Mouse (Mus musculus): ENCODE measurements at regions not wholly inside any gene's neighbourhood (a gene's known extent, or its start where the extent isn't known, plus 50 kb on each side); places are given as distances from the start of the nearest gene placed in this dataset.

- no peak for DNase-seq (ENCODE audit: extremely low spot score)
Observed at GRCm38 (mm10) chr5:15773839-15774238, 59.8 kb upstream of the Speer4c start.

GRCm38 (mm10) chr5:15774567-15774966, 60.5 kb upstream of the Speer4c start:
- no peak for DNase-seq (ENCODE audit: extremely low spot score)

DNA sequence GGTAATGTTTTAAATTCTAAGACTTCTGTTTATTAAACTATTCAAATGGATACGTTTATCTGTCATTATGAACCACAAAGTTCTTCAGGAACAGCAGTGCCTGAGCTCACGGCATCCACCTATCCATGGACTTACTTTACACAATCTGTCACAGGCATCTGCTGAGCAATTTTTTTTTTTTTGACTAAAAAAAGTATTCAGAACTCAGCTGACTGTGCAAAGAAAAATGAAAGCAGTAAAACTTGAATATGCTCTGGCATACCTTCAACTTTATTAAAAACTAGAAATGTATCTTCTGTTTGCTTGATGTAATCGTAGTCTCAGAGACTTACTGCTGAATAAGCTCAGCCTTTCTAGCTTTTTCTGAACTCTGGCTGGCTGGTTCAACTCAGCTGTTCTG, 62.0 kb upstream of the Speer4c start:
- no peak for DNase-seq (ENCODE audit: extremely low spot score)

DNA sequence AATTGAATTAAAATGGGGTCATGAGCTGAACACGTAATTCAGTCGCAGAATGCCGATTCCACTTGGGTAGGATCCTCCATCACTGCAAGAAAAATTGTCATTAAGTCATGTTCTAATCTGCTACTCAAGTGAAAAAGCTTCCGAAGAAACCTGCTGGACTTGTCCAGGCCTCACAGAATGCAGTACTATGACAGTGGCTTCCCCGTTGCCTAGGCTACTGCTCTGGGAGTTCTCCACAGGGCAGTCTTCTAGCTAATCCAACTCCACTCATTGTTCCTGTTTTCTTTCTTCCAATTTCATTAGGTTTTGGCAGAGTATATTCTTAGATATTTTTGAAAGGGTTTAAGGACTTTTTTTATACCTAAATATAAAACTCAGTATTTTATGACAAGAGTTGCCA, 89.5 kb upstream of the Speer4c start:
- no peak for DNase-seq (ENCODE audit: extremely low spot score)

GRCm38 (mm10) chr5:15816864-15817263, 102.8 kb upstream of the Speer4c start:
- DNase-seq (ENCODE audit: extremely low spot score): no peak

DNA sequence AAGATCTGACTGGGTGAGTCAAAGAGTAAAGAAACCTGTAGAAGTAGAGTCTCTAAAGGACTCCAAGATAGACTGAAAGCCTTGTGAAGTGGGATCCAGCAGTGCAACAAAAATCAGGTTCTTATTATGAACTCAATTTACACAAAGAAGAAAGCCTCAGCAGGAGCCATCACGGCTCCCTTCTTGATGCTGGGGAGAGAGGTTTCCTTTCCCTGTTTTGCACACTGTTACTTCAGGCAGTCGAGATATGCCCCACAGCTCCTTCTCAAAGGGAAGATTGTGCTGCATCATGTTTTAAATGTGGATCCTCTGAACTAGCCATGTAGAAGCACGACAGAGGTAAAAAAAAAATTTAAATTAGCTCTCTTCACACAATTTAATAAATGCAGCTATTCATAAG, 103.3 kb upstream of the Speer4c start:
- no peak for DNase-seq (ENCODE audit: extremely low spot score)

GRCm38 (mm10) chr5:15822989-15823388, 108.9 kb upstream of the Speer4c start:
- DNase-seq (ENCODE audit: extremely low spot score): no peak

GRCm38 (mm10) chr5:15831527-15831926, 103.0 kb upstream of the Cacna2d1 start:
- no peak for DNase-seq (ENCODE audit: extremely low spot score)

DNA sequence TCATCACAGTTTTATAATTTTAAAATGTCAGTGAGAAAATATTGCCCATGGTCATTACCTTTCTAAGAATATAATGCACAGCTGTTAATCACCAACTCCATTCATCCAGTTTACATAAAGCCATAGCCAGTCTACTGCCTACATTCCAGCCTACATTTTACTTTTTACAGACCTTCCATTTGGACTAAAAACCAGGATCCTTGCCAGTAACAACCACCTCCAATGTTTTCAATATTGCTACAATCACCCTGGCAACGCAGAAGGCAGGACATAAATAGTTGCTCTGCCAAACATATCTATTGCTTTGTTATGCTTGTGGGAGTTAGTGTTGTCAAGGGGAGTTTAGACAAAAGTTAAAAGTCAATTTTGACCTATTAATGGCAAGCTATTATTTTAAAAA, 102.2 kb upstream of the Cacna2d1 start:
- DNase-seq (ENCODE audit: extremely low spot score): no peak

- DNase-seq (ENCODE audit: extremely low spot score): peak; percentile 54
Observed at GRCm38 (mm10) chr5:15838108-15838972, 96.2 kb upstream of the Cacna2d1 start.

GRCm38 (mm10) chr5:15846790-15847189, 87.7 kb upstream of the Cacna2d1 start:
- DNase-seq (ENCODE audit: extremely low spot score): no peak

DNA sequence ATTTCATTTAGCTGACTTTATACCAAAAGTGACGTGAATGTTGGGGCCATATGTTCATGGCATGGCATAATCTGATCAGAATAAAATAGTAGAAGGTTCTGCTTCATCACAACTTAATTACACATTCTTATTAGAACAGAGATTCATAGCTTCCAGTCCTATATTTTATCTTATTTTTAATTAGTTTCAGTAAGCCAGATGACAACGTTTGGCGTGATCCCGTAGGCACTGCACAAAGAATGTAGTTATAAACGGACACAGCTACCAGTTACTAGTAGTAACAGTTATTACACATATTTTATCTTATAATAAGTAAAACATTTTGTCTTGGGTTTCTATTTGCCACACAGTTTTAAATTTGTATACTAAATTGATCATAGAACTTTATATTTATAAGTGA, 85.0 kb upstream of the Cacna2d1 start:
- DNase-seq (ENCODE audit: extremely low spot score): no peak

DNA sequence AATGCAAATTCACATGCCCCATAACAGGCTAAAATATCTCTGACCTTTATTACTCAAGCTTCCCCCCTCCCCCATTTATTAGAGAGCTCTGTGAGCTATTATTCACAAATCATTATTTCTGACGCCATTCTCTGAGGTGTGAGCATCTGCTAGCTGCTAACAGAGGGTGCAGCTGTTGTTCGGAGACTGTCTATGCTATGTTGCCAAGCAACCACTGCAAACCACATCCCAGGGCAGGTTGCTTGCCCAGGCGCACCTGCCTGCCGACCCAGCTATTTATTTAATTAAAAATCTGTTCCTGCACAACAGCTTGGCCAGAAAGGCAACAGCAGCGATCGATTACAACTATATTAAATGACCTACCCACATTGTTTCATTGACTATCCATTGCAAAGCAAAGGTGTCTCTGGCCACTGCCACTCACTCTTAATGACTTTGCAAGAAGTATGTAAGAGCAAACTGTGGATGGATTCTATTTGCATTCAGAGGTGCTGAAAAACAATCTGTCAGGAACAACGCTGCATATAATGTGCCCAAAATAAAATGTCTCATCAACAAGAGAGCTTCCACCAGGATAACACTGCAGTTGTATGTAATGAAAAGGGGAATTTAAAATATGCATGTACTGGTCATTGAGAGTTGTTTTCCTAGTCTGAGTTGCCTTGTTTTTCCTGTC, 84.2 kb upstream of the Cacna2d1 start:
- DNase-seq (ENCODE audit: extremely low spot score): no peak

- no peak for DNase-seq (ENCODE audit: extremely low spot score)
Observed at GRCm38 (mm10) chr5:15854752-15855151, 79.7 kb upstream of the Cacna2d1 start.

DNA sequence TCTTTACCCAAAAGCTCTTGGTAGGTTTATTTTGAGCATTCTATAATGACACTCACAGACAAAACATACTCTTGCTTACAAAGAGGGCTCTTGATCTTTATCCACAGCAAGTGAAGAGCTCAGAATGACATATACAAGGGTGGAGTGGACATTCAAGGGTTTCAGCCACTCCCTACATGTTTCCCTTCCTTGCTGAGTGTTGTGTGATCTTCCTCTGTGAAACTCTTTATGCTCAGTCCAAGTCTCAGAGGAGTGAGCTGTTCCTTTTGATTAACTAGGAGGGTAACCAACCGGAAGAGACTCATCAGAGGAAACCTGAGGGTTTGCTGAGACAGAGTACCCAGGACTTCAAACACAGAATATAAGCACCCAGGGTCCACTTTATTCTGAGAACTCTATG, 77.5 kb upstream of the Cacna2d1 start:
- no peak for DNase-seq (ENCODE audit: extremely low spot score)

GRCm38 (mm10) chr5:15874065-15874464, 60.4 kb upstream of the Cacna2d1 start:
- DNase-seq (ENCODE audit: extremely low spot score): no peak

- DNase-seq (ENCODE audit: extremely low spot score): no peak
Observed at GRCm38 (mm10) chr5:15883004-15883403, 51.5 kb upstream of the Cacna2d1 start.
